Mouse (Mus musculus) layer of hippocampus, postnatal 36 days (tissue): ENCODE measurements around the gene Emsy. TPM values are rescaled to one million over a fixed set of nuclear protein-coding genes. Genes with fewer than 3 reads are reported as not detected.

Source experiments
- DNase-seq, 2 experiments: peaks; one replicate each; pipeline ENCODE4 v3.0.0; 2022
- total RNA-seq, 2 experiments: library from RNA; stranded (reverse); gene quantifications; 2 replicates each; pipeline ENCODE4 v1.2.3; 2021

Gene Emsy
- total RNA-seq, 2 experiments from 2014 or later = 65.7 to 78.1 TPM

- no peak for DNase-seq
Observed at GRCm38 (mm10) chr7:98667956-98668746, 11.6 kb upstream of the Emsy start.

GRCm38 (mm10) chr7:98665726-98666125 lies 9.1 kb upstream of the Emsy start:
- no peak for DNase-seq

GRCm38 (mm10) chr7:98665166-98665565 lies 8.6 kb upstream of the Emsy start:
- DNase-seq = no peak

GRCm38 (mm10) chr7:98655681-98656530 lies 677 bp downstream of the Emsy start:
- peak; percentile 83 for DNase-seq

GRCm38 (mm10) chr7:98651651-98652050 lies 4.9 kb downstream of the Emsy start:
- DNase-seq = no peak

- no peak for DNase-seq
Observed at GRCm38 (mm10) chr7:98644238-98644637, 12.3 kb downstream of the Emsy start.

GRCm38 (mm10) chr7:98636607-98637006 lies 20.0 kb downstream of the Emsy start:
- no peak for DNase-seq

GRCm38 (mm10) chr7:98633032-98633431 lies 23.6 kb downstream of the Emsy start:
- no peak for DNase-seq

- DNase-seq = no peak
Observed at GRCm38 (mm10) chr7:98629947-98630346, 26.6 kb downstream of the Emsy start.

- no peak for DNase-seq
Observed at GRCm38 (mm10) chr7:98617739-98618138, 38.8 kb downstream of the Emsy start.

- DNase-seq = no peak
Observed at GRCm38 (mm10) chr7:98612936-98613335, 43.6 kb downstream of the Emsy start.

GRCm38 (mm10) chr7:98608520-98608919 lies 48.1 kb downstream of the Emsy start:
- DNase-seq = no peak

GRCm38 (mm10) chr7:98607158-98607557 lies 49.4 kb downstream of the Emsy start:
- DNase-seq = no peak

- DNase-seq = no peak
Observed at GRCm38 (mm10) chr7:98601715-98602114, 54.9 kb downstream of the Emsy start.

- no peak for DNase-seq
Observed at GRCm38 (mm10) chr7:98597402-98597801, 59.2 kb downstream of the Emsy start.

- no peak for DNase-seq
Observed at GRCm38 (mm10) chr7:98594731-98595130, 61.9 kb downstream of the Emsy start.

- no peak for DNase-seq
Observed at GRCm38 (mm10) chr7:98593276-98593675, 63.3 kb downstream of the Emsy start.

- no peak for DNase-seq
Observed at GRCm38 (mm10) chr7:98589028-98589427, 67.6 kb downstream of the Emsy start.

- DNase-seq = no peak
Observed at GRCm38 (mm10) chr7:98586313-98586712, 70.3 kb downstream of the Emsy start.

GRCm38 (mm10) chr7:98584555-98584954 lies 72.0 kb downstream of the Emsy start:
- no peak for DNase-seq

- no peak for DNase-seq
Observed at GRCm38 (mm10) chr7:98581266-98581665, 75.3 kb downstream of the Emsy start.

GRCm38 (mm10) chr7:98580441-98580840 lies 76.1 kb downstream of the Emsy start:
- DNase-seq = no peak

- DNase-seq = no peak
Observed at GRCm38 (mm10) chr7:98579731-98580130, 76.9 kb downstream of the Emsy start.

- DNase-seq = no peak
Observed at GRCm38 (mm10) chr7:98577461-98577860, 79.1 kb downstream of the Emsy start.
